Mouse (Mus musculus) ES-Bruce4 (cell line): Measurements from ENCODE around the gene Wnt6.

Source experiments
- CTCF ChIP-seq: IDR thresholded peaks from one replicate; pipeline ENCODE4 v1.8.1; 2011; ENCODE audit warnings: low read depth, low read length
- POLR2A ChIP-seq: IDR thresholded peaks from one replicate; pipeline ENCODE4 v1.8.1; 2011; ENCODE audit warnings: low read length; ENCODE audit not compliant: insufficient read depth

GRCm38 (mm10) chr1:74808078-74808477 lies 36.4 kb downstream of the Wnt6 start:
- TF ChIP-seq POLR2A = no peak
- TF ChIP-seq CTCF = peak; percentile 97
